Mouse (Mus musculus): ENCODE results near the gene Gm6401. TPM values are rescaled to one million over a fixed set of nuclear protein-coding genes. Genes with fewer than 3 reads are reported as not detected.
"Not testable (repeated sequence)": the region's sequence is repeated elsewhere in the genome, so short reads cannot be mapped to it uniquely, and the experiment has no call there.

Gm6401 gene
- total RNA-seq (2021), result not detected

GRCm38 (mm10) chr14:41967827-41968226 lies at the start of gene Gm6401:
Gene Gm6401, minus strand, starts transcription at chr14:41967927.
- intact Hi-C loops (cut with DNase I); DNase-seq: not testable (repeated sequence)

GRCm38 (mm10) chr14:41983225-41983624 lies 15.5 kb upstream of the Gm6401 start, which contains the start of gene Gm3543:
Gene Gm3543, minus strand, starts transcription at chr14:41983325.
- intact Hi-C loops (cut with DNase I); DNase-seq: not testable (repeated sequence)

GRCm38 (mm10) chr14:41968596-41968995 lies 869 bp upstream of the Gm6401 start:
- intact Hi-C loops (cut with DNase I); DNase-seq: not testable (repeated sequence)

- intact Hi-C loops (cut with DNase I); DNase-seq: not testable (repeated sequence)
These were observed 3.6 kb downstream of the Gm6401 start for GRCm38 (mm10) chr14:41964095-41964494.

GRCm38 (mm10) chr14:41943695-41944094 lies 24.0 kb downstream of the Gm6401 start, which contains the start of gene 1700024B05Rik:
Gene 1700024B05Rik, plus strand, starts transcription at chr14:41943995.
- DNase-seq; intact Hi-C loops (cut with DNase I): not testable (repeated sequence)

- intact Hi-C loops (cut with DNase I); DNase-seq: not testable (repeated sequence)
These were observed 43.1 kb downstream of the Gm6401 start, which contains the start of gene 1700049E17Rik1 for GRCm38 (mm10) chr14:41924649-41925048. Gene 1700049E17Rik1, plus strand, starts transcription at chr14:41924949.

Other genes starting within 250 kb of the Gm6401 start
- not detected for gene Gm7929, start 217.3 kb downstream of the Gm6401 start, total RNA-seq (2021)
- not detected for gene Gm47189, start 195.5 kb downstream of the Gm6401 start, total RNA-seq (2021)
- gene Gm7980, start 60.6 kb downstream of the Gm6401 start, total RNA-seq (2021), result not detected
- gene 1700049E17Rik1, start 43.0 kb downstream of the Gm6401 start, total RNA-seq (2021), result not detected
- gene 1700024B05Rik, start 23.9 kb downstream of the Gm6401 start, total RNA-seq (2021), result not detected
- gene Gm3543, start 15.4 kb upstream of the Gm6401 start, total RNA-seq (2021), result 1 to 10 TPM in 1 of 2 experiments, under 1 TPM in 1; 0.87 to 1.8 TPM
- not detected for gene Gm7951, start 149.4 kb upstream of the Gm6401 start, total RNA-seq (2021)
- not detected for gene Gm17027, start 194.7 kb upstream of the Gm6401 start, total RNA-seq (2021)
- 1 to 10 TPM; 1.6 to 2.2 TPM for gene Gm3573, start 222.9 kb upstream of the Gm6401 start, total RNA-seq (2021)